Mouse (Mus musculus): ENCODE results near the gene Sigmar1. TPM values are rescaled to one million over a fixed set of nuclear protein-coding genes. Genes with fewer than 3 reads are reported as not detected.
"Not testable (repeated sequence)": the region's sequence is repeated elsewhere in the genome, so short reads cannot be mapped to it uniquely, and the experiment has no call there.

The Sigmar1 gene
- polyA plus RNA-seq, 1 experiment = not detected

DNA sequence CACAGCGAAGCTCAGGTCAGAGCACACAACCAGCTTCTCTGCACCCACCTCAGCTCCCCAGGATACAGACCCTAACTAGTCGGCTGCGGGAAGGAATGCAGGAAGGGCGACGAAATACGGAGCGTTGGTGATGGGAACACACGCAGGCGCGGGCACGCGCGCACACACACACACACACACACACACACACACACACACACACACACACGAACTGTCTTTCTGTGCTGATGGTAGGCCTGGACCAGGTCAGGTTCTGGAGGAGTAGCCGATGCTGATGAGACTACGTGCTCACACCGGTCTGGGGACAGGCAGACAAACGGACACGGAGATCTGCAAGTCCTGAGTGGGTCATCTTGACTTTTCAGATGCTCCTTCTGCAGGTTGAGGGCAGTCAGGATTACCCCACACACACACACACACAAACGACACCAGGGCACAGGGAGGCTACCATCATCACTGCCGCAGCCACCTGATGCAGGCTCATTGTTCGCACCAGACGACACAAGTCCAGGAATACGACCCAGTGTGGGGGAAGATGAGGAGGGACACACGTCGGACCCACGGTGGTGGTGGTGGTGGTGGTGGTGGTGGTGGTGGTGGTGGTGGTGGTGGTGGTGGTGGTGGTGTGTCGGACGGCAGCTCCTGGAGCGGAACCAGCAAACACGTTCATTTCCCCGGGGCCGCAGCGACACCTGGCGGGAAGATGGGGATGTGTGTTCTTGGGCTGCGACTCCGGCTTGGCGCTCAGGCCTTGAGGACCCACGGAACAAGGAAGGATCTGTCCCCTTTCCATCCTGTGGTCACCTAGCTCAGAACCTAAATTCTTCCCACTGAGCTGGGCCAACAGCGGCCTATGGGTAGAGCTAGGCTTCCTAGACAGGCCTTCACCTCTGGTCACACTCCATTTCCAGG, 58.8 kb downstream of the Sigmar1 start, which contains the start of gene Cntfr:
Gene Cntfr (minus strand): TSS at position 160 of the 912 bp plus-strand sequence.
- WGBS = 40% methylated on average over 34 of the region's 40 CpGs
- peak within 1 kb of the TSS; percentile 39; the same call in 1 of the 2 replicates for H3K4me3 ChIP-seq (ENCODE audit: insufficient read depth, low read depth, low read length)
- TF ChIP-seq CTCF (IDR thresholded peaks at IDR 0.05; ENCODE audit: insufficient read depth, low read depth, low read length) = peak; percentile 46; the same call in 1 of the 2 replicates
- H3K27ac ChIP-seq (ENCODE audit: insufficient read depth, low read depth, low read length); H3K4me1 ChIP-seq (ENCODE audit: control insufficient read depth, insufficient read depth, low read length): not testable (repeated sequence)

DNA sequence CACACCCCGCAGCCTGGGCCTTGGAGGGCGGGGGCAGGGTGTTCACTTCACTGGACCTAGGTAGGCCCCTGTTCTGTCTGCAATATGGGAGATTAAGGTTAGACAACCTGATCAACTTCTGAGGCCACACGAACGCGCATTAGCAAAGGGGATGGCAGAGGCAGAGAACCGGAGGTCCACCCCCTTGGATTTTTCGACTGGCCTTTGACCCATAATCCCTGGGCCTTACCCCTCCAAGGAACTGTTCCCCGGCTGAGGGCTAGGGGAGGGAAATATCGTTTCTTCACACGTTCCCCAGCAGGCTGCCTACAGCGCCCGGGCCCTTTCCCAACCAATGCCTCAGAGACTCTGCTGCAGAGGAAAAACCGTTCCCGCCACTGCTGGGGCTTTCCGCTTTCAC, 59.5 kb downstream of the Sigmar1 start:
- H3K4me3 ChIP-seq (ENCODE audit: insufficient read depth, low read depth, low read length); H3K4me1 ChIP-seq (ENCODE audit: control insufficient read depth, insufficient read depth, low read length); H3K27ac ChIP-seq (ENCODE audit: insufficient read depth, low read depth, low read length): not testable (repeated sequence)
- WGBS = 64% methylated on average over 12 of the region's 15 CpGs

DNA sequence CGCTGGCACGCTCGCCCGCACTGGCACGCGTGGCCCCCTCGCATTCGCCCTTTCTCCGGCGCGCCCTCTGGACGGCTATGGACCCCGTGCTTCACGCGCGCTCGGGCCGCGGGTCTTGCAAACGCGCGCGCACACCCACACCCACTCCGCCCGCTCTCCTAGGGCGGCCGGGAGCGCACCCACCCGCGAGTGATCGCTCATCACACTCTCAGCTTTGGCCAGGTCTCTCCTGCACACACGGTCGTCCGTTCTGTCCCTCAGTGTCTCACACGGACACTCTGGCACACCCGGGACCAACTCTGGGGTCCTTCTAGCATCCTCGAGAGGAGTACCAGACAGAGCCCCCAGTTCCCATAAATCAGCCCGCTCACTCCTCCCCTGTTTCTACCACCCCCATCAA, 60.2 kb downstream of the Sigmar1 start:
- H3K4me1 ChIP-seq (ENCODE audit: control insufficient read depth, insufficient read depth, low read length); H3K27ac ChIP-seq (ENCODE audit: insufficient read depth, low read depth, low read length): not testable (repeated sequence)
- H3K4me3 ChIP-seq (ENCODE audit: insufficient read depth, low read depth, low read length) = peak overlapping the region; percentile 39
- 5% methylated on average over 17 of the region's 38 CpGs for WGBS

DNA sequence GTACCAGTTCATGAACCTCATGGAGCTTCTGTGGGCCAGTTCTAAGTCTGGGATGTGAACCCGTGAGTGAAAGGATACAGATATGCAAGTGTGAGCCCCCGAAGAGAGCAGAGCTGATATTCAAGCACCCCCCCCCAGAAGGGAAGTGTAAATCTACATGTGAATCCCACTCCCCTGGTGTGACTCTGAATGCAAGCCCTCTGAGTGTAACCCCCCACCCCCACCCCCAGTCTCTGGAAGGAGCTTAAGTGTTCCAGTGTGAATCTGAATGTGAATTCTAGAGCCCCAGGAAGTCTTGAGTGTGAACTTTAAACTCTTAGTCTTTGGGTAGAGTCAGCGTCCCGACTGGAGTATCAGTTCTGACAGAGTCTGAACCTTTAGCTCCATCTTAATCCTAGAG, 62.4 kb downstream of the Sigmar1 start:
- 36% methylated on average over 4 of the region's 4 CpGs for WGBS
- H3K4me3 ChIP-seq (ENCODE audit: insufficient read depth, low read depth, low read length); H3K4me1 ChIP-seq (ENCODE audit: control insufficient read depth, insufficient read depth, low read length); H3K27ac ChIP-seq (ENCODE audit: insufficient read depth, low read depth, low read length): not testable (repeated sequence)

DNA sequence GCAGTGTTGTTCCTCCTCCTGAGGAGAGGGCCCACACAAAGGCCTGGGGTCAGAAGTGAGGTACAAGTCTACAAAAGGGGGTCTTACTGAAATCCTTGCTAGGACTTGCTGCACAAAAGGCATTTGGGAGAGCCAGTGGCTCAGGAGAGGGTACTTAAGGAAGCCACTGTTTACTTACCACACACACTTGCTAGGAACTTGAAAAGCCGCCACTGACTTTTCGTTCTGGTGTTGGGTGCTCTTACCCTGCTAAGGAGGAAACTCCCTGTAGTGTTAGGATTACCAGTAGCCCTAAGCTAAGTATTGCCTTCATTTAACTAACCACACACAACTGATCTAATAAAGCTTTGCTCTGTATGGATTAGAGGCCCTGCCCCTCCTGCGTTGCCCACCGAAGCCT, 65.9 kb downstream of the Sigmar1 start:
- not testable (repeated sequence) for H3K4me3 ChIP-seq (ENCODE audit: insufficient read depth, low read depth, low read length); H3K27ac ChIP-seq (ENCODE audit: insufficient read depth, low read depth, low read length); H3K4me1 ChIP-seq (ENCODE audit: control insufficient read depth, insufficient read depth, low read length)
- WGBS = no CpG with 5 or more reads among the region's 4 CpGs

DNA sequence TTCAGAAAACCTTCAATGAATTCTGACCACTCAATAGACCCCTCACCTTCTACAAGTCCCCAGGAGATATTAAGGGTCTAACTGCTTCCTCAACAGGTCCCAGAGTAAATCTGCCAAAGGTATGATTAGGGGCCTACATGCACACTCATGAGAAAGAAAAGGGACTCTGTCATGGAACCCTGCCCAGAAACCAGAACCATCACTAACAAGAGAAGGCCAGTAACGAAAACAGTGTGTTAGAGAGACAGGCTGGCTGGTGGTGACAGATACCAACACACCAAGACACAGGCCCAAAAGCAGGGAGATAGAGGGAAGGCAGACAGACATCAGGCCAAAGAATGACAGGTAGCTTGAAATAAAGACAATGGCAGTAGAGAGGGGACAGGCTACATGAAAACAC, 67.4 kb downstream of the Sigmar1 start:
- WGBS = 59% methylated on average over 1 of the region's 1 CpGs
- H3K4me3 ChIP-seq (ENCODE audit: insufficient read depth, low read depth, low read length); H3K4me1 ChIP-seq (ENCODE audit: control insufficient read depth, insufficient read depth, low read length); H3K27ac ChIP-seq (ENCODE audit: insufficient read depth, low read depth, low read length): not testable (repeated sequence)

Other genes with a start within 250 kb of the Sigmar1 start
- gene 1110017D15Rik, start 238.8 kb downstream of the Sigmar1 start, polyA plus RNA-seq (2012; ENCODE audit: insufficient read depth, insufficient read length, low replicate concordance, missing spikeins) = not detected in 2 replicates
- not detected in 2 replicates for gene Fam219a, start 186.6 kb downstream of the Sigmar1 start, polyA plus RNA-seq (2012; ENCODE audit: insufficient read depth, insufficient read length, low replicate concordance, missing spikeins)
- gene Dnaic1, start 186.4 kb downstream of the Sigmar1 start, polyA plus RNA-seq (2012; ENCODE audit: insufficient read depth, insufficient read length, low replicate concordance, missing spikeins) = not detected in 2 replicates
- gene Enho, start 115.8 kb downstream of the Sigmar1 start, polyA plus RNA-seq (2012; ENCODE audit: insufficient read depth, insufficient read length, low replicate concordance, missing spikeins) = not detected in 2 replicates
- gene Cntfr, start 59.1 kb downstream of the Sigmar1 start, polyA plus RNA-seq (2012; ENCODE audit: insufficient read depth, insufficient read length, low replicate concordance, missing spikeins) = not detected in 2 replicates
- not detected in 2 replicates for gene Il11ra1, start 56.2 kb downstream of the Sigmar1 start, polyA plus RNA-seq (2012; ENCODE audit: insufficient read depth, insufficient read length, low replicate concordance, missing spikeins)
- not detected in 2 replicates for gene Rpp25l, start 42.6 kb downstream of the Sigmar1 start, polyA plus RNA-seq (2012; ENCODE audit: insufficient read depth, insufficient read length, low replicate concordance, missing spikeins)
- not detected in 2 replicates for gene Dctn3, start 33.0 kb downstream of the Sigmar1 start, polyA plus RNA-seq (2012; ENCODE audit: insufficient read depth, insufficient read length, low replicate concordance, missing spikeins)
- not detected in 2 replicates for gene Arid3c, start 25.0 kb downstream of the Sigmar1 start, polyA plus RNA-seq (2012; ENCODE audit: insufficient read depth, insufficient read length, low replicate concordance, missing spikeins)
- not detected in 2 replicates for gene Galt, start 929 bp downstream of the Sigmar1 start, polyA plus RNA-seq (2012; ENCODE audit: insufficient read depth, insufficient read length, low replicate concordance, missing spikeins)
- gene Ccl27a, start 18.1 kb upstream of the Sigmar1 start, polyA plus RNA-seq (2012; ENCODE audit: insufficient read depth, insufficient read length, low replicate concordance, missing spikeins) = not detected in 2 replicates
- gene Gm21541, start 147.5 kb upstream of the Sigmar1 start, polyA plus RNA-seq (2012; ENCODE audit: insufficient read depth, insufficient read length, low replicate concordance, missing spikeins) = not detected in 2 replicates
- gene Gm20878, start 185.4 kb upstream of the Sigmar1 start, polyA plus RNA-seq (2012; ENCODE audit: insufficient read depth, insufficient read length, low replicate concordance, missing spikeins) = not detected in 2 replicates
- gene Fam205a4, start 209.9 kb upstream of the Sigmar1 start, polyA plus RNA-seq (2012; ENCODE audit: insufficient read depth, insufficient read length, low replicate concordance, missing spikeins) = not detected in 2 replicates